Mouse (Mus musculus) ES-Bruce4 (cell line): Measurements from ENCODE around the gene Gfi1.

ENCODE experiments used
- CTCF ChIP-seq: IDR thresholded peaks from one replicate; pipeline ENCODE4 v1.8.1; 2011; ENCODE audit warnings: low read depth, low read length
- EP300 ChIP-seq: IDR thresholded peaks from 2 replicates; pipeline ENCODE4 v1.6.1; 2011; ENCODE audit warnings: low read depth, low read length; ENCODE audit not compliant: insufficient read depth
- POLR2A ChIP-seq: IDR thresholded peaks from one replicate; pipeline ENCODE4 v1.8.1; 2011; ENCODE audit warnings: low read length; ENCODE audit not compliant: insufficient read depth

DNA sequence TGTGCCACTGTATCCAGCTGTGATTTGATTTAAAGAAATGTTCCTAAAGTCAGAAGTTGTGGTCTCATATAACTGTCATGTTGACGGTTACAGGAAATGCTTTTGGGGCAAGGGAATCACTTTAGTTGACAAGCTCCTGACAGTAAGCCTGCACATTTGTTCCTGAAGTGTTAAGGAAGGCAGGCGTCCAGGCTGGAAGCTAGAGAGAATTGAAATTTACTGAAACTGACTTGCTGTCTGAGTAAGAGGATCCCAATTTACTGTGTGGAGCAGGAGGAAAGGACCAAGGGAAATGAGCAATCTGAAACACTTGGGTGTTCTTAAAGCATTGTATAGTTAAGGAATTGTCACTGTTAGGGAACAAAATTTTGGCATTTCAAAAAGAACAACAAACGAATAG lies 6.6 kb downstream of the Gfi1 start:
- TF ChIP-seq POLR2A = no peak
- TF ChIP-seq CTCF = no peak
- no peak for TF ChIP-seq EP300
